Mouse (Mus musculus) myocyte (in vitro differentiated cells): Measurements from ENCODE around the gene Abhd14b.

Source experiments
- CEBPB ChIP-seq: IDR thresholded peaks from 2 replicates; pipeline ENCODE4 v1.6.1; 2011; ENCODE audit warnings: mild to moderate bottlenecking, moderate library complexity; ENCODE audit not compliant: poor library complexity, insufficient read depth, severe bottlenecking
- E2F4 ChIP-seq: IDR thresholded peaks from one replicate; pipeline ENCODE4 v1.6.1; 2011; ENCODE audit warnings: mild to moderate bottlenecking, control low read depth, moderate library complexity; ENCODE audit not compliant: insufficient read depth
- MAX ChIP-seq: IDR thresholded peaks from one replicate; pipeline ENCODE4 v1.6.1; 2011; ENCODE audit warnings: low read depth, mild to moderate bottlenecking, control low read depth
- MYOD1 ChIP-seq, 3 experiments: IDR thresholded peaks; one replicate each; pipeline ENCODE4 v1.6.1; 2011; ENCODE audit warnings: control low read depth in 2 of 3, low read depth in 2 of 3, mild to moderate bottlenecking in 2 of 3, moderate library complexity in 1 of 3; ENCODE audit not compliant: insufficient read length in 2 of 3, control insufficient read depth in 1 of 3
- MYOG ChIP-seq, 3 experiments: IDR thresholded peaks; one replicate each; pipeline ENCODE4 v1.6.1; 2011; ENCODE audit warnings: control low read depth in 2 of 3, low read depth in 2 of 3, mild to moderate bottlenecking in 2 of 3; ENCODE audit not compliant: insufficient read length in 2 of 3, control insufficient read depth in 1 of 3, insufficient read depth in 1 of 3
- POLR2A ChIP-seq: IDR thresholded peaks from one replicate; pipeline ENCODE4 v1.6.1; 2011; ENCODE audit warnings: low read depth, mild to moderate bottlenecking, control low read depth, moderate library complexity; ENCODE audit not compliant: insufficient read length
- POLR2AphosphoS2 ChIP-seq: IDR thresholded peaks from one replicate; pipeline ENCODE4 v1.6.1; 2011; ENCODE audit warnings: low read depth, control low read depth; ENCODE audit not compliant: insufficient read length
- SRF ChIP-seq: IDR thresholded peaks from one replicate; pipeline ENCODE4 v1.6.1; 2011; ENCODE audit warnings: low read depth; ENCODE audit not compliant: control insufficient read depth, insufficient read length
- TCF12 ChIP-seq: IDR thresholded peaks from one replicate; pipeline ENCODE4 v1.6.1; 2011; ENCODE audit warnings: mild to moderate bottlenecking, control low read depth; ENCODE audit not compliant: poor library complexity, insufficient read depth, severe bottlenecking
- TCF3 ChIP-seq: IDR thresholded peaks from one replicate; pipeline ENCODE4 v1.6.1; 2011; ENCODE audit warnings: low read depth, control low read depth; ENCODE audit not compliant: insufficient read length
- USF1 ChIP-seq: IDR thresholded peaks from one replicate; pipeline ENCODE4 v1.6.1; 2011; ENCODE audit warnings: low read depth, mild to moderate bottlenecking, control low read depth, moderate library complexity

DNA sequence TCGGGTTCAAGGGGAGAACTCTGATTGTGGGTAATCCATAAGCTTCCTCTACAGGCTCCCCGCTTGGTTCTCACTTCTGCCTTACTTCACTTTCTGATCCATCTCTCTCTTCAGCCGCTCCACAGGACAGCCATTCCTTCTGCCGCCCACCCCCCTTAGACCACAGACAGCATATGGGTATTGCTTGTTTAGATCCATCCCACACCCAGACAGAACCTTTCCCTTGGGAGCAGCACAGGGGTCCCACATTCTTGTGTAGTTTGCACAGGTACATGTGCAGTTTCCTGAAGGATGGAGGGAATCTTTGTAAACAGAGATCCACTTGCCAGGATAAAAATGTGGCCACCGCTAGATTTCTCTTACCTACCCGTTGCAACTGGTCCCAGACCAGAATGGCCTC is 5.1 kb downstream of the Abhd14b start:
- no peak for TF ChIP-seq TCF12
- no peak for TF ChIP-seq SRF
- TF ChIP-seq E2F4: no peak
- TF ChIP-seq MAX: no peak
- TF ChIP-seq POLR2A: no peak
- TF ChIP-seq MYOD1 (IDR thresholded peaks at IDR 0.05; ENCODE audit: control insufficient read depth in 1 of 3, insufficient read length in 2 of 3, low read depth in 2 of 3): no peak
- no peak for TF ChIP-seq TCF3
- TF ChIP-seq CEBPB: no peak
- TF ChIP-seq MYOG (IDR thresholded peaks at IDR 0.05; ENCODE audit: control insufficient read depth in 1 of 3, insufficient read depth in 1 of 3, insufficient read length in 2 of 3, low read depth in 2 of 3): no peak
- TF ChIP-seq USF1: no peak
- TF ChIP-seq POLR2AphosphoS2: no peak
